Mouse (Mus musculus) megakaryocyte-erythroid progenitor cell, adult 5-6 weeks (primary cell): Measurements from ENCODE around the gene Slc5a2. TPM values are rescaled to one million over a fixed set of nuclear protein-coding genes. Genes with fewer than 3 reads are reported as not detected.

Experiments
- ATAC-seq: replicated peaks from 2 replicates; pipeline ENCODE4 v1.8.0; 2016; ENCODE audit warnings: mild to moderate bottlenecking, inconsistent platforms; ENCODE audit not compliant: severe bottlenecking, poor library complexity, low FRiP score, low TSS enrichment
- total RNA-seq, 2 experiments: library from RNA; stranded (forward) in 1 of 2; stranded (reverse) in 1 of 2; fragments of 200-1000, 215-1000 nt in 1 of 2; fragments of >200 nt in 1 of 2; fragmentation: Nextera tagmentation in 1 of 2; gene quantifications; 2 replicates each; pipeline ENCODE4 v1.2.3; 2014 to 2017

The Slc5a2 gene
- total RNA-seq (2014; fragmentation: Nextera tagmentation) (0.81 and 1.1 TPM in 2 replicates), total RNA-seq (2017) (0.65 and 1.5 TPM in 2 replicates)

- ATAC-seq: no peak
These were observed at the start of gene Slc5a2 for GRCm38 (mm10) chr7:128265411-128265810. Slc5a2 (plus strand) TSS chr7:128265657.

- ATAC-seq: no peak
These were observed 45.5 kb upstream of the Slc5a2 start for GRCm38 (mm10) chr7:128219952-128220351.

GRCm38 (mm10) chr7:128220936-128221335, 44.5 kb upstream of the Slc5a2 start:
- no peak for ATAC-seq

GRCm38 (mm10) chr7:128231741-128232140, 33.7 kb upstream of the Slc5a2 start:
- ATAC-seq: peak; percentile 69; the same call in 1 of the 2 replicates

- ATAC-seq: no peak
These were observed 30.7 kb upstream of the Slc5a2 start for GRCm38 (mm10) chr7:128234796-128235195.

- no peak for ATAC-seq
These were observed 30.0 kb upstream of the Slc5a2 start for GRCm38 (mm10) chr7:128235481-128235880.

- no peak for ATAC-seq
These were observed 29.0 kb upstream of the Slc5a2 start for GRCm38 (mm10) chr7:128236426-128236825.

GRCm38 (mm10) chr7:128236856-128237592, 28.4 kb upstream of the Slc5a2 start, which contains the start of gene Armc5:
Armc5 (plus strand) TSS chr7:128237342.
- ATAC-seq: peak; percentile 31

GRCm38 (mm10) chr7:128237593-128237926, 27.9 kb upstream of the Slc5a2 start:
- no peak for ATAC-seq

GRCm38 (mm10) chr7:128237927-128238778, 27.3 kb upstream of the Slc5a2 start, which contains the start of gene 9130023H24Rik:
9130023H24Rik (minus strand) TSS chr7:128238031.
- ATAC-seq: peak; percentile 86

GRCm38 (mm10) chr7:128238991-128239390, 26.5 kb upstream of the Slc5a2 start:
- no peak for ATAC-seq

GRCm38 (mm10) chr7:128240131-128240784, 25.2 kb upstream of the Slc5a2 start:
- no peak for ATAC-seq

GRCm38 (mm10) chr7:128242331-128242730, 23.1 kb upstream of the Slc5a2 start:
- ATAC-seq: no peak

- no peak for ATAC-seq
These were observed 21.5 kb upstream of the Slc5a2 start for GRCm38 (mm10) chr7:128243921-128244320.

- ATAC-seq: no peak
These were observed 20.9 kb upstream of the Slc5a2 start for GRCm38 (mm10) chr7:128244410-128245025.

- no peak for ATAC-seq
These were observed 19.9 kb upstream of the Slc5a2 start for GRCm38 (mm10) chr7:128245547-128245946.

GRCm38 (mm10) chr7:128246496-128247391, 18.7 kb upstream of the Slc5a2 start, which contains the start of gene Tgfb1i1:
Tgfb1i1 (plus strand) TSS chr7:128246812.
- peak; percentile 14 for ATAC-seq

- ATAC-seq: peak; percentile 73
These were observed 18.0 kb upstream of the Slc5a2 start for GRCm38 (mm10) chr7:128247443-128247842.
